Mouse (Mus musculus): Measurements from ENCODE around the gene Deaf1.
"Not testable (repeated sequence)": the region's sequence is repeated elsewhere in the genome, so short reads cannot be mapped to it uniquely, and the experiment has no call there.

Deaf1 gene

DNA sequence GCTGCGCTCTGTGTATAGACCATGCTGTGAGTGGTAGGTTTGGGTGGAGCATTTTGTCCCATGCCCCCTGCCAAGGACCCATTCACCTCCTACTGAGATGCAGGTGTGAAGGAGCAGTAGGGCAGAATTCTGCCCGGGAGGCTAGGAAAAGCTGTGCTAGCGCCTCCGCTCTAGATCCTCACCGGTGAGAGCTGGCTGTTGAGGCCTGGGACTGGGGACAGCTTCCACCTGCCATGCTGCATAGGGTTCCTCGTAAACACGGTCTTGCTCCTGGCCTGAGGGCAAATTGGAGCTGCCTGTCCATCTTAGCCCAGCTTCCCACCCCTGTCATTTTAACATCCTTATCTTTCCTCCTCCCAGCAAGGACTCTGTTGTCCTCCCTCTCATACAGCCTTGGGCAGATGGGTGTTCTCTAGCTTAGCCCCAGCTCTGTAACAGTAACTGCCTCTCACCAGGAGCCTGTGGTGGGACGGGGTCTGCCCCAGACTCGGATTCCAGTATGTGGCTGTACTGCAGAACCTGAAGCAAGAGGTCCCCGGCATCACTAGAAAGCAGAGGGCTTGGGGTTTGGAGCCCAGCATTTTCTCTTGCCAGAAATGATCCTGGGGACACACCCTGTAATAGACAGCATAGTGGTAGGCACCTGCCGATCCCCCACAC lies 63.3 kb downstream of the Deaf1 start:
- DNase-seq (ENCODE audit: inconsistent ontology term) = no peak

- DNase-seq (ENCODE audit: inconsistent ontology term) = no peak
These were observed 63.9 kb downstream of the Deaf1 start for GRCm38 (mm10) chr7:141263640-141264039.

- DNase-seq (ENCODE audit: inconsistent ontology term) = no peak
These were observed 66.0 kb downstream of the Deaf1 start for GRCm38 (mm10) chr7:141261480-141261879.

- DNase-seq (ENCODE audit: inconsistent ontology term) = no peak
These were observed 71.3 kb downstream of the Deaf1 start for GRCm38 (mm10) chr7:141256159-141256558.

DNA sequence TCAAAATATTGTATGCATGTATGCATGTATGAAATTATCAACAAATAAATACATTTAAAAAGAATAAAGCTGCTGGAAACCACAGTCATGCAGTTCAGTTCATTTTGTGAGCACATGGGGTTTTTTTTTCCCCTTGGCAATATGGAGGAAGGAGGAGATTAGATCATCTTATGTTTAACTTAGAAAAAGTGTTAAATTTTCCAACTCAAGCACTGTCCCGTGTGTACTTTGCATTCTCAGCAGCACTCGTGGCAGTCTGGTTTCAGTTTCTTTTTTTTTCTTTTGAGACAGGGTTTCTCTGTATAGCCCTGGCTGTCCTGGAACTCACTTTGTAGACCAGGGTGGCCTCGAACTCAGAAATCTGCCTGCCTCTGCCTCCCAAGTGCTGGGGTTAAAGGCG lies 77.0 kb downstream of the Deaf1 start:
- not testable (repeated sequence) for DNase-seq (ENCODE audit: inconsistent ontology term)
